Mouse (Mus musculus): Measurements from ENCODE around the gene Abca1.

Gene Abca1

DNA sequence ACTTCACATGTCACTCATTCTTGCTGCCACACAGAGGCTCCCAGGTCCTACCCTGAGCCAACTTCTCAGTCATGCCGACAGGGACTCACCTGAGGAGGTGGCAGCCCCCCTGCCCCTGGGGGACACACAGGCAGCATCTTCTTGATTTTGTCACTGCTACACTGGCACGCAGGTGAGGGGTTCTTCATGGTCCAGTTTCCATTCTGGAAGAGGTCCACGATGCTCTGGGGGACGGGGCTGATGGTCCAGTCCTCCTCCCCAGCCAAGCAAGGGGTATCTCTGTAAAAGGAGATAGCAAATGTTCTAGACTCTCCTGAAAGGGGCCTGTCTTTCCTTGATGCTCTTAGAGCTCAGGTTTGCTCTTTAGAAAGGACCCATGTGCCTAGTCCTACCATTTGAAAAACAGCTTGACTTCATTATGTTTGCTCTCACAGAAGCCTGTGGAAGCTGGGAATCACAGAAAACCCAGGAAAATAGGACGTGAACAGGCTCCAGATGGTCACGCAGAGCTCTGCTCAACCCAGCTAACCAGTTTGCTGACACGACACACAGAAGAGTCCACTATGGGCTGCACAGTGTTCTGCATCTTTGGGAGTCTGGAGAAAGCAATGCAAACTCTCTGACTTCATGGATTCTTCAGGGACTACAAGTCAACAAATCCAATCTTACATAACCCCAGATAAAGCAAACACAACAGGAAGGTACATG is 97.2 kb downstream of the Abca1 start:
- ChIA-PET POLR2A (no interaction called here), CTCF (interaction anchor here in 1 of 4 experiments (0.6 kb wide), 1 partner anchor 431 kb away, joined by 3 read pairs; no protein-coding TSS in a partner anchor)

DNA sequence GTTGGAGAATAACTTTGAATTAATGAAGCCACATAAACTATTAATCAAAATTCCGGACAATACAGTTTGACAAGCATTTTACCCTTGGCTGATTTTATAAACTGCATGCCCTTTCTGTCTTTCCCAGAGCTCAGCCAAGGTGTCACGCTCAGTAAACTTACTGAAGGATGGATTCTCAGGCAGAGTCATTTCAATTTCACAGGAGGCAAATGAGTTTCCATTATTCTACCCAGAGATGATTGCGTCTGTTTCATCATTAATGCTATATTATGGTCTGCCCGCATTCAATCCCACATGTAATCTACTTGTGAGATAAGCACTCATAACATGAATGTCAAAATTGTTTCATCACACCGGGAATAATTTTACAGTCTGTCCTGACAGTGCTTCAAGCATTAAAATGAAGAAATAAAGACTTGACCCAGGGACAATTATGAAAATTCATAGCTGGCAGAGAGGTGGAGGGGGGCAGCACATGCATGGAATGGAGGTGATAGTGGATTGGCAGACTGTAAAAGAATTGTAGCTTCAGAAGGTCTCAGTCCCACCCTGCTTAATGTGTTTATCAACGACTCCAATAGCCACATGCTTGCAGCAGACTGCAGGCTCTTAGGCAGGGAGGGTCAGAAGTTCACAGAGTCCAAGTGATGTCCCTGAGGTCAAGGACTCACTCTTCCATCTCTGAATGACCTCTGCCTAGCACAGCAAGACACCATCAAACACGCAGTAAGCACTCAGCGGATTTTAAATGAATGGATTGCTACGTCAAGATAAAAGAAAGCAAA is 113.3 kb downstream of the Abca1 start:
- CTCF ChIA-PET = no interaction called here
- POLR2A ChIA-PET = interaction anchor here in 1 of 4 experiments (0.6 to 0.9 kb wide), 2 partner anchors 19 to 508 kb away, joined by 3 read pairs; no protein-coding TSS in a partner anchor

GRCm38 (mm10) chr4:53045807-53046206 is 113.9 kb downstream of the Abca1 start:
- ChIA-PET CTCF (no interaction called here), POLR2A (interaction anchor here in 1 of 4 experiments (0.9 kb wide), 1 partner anchor 19 kb away, joined by 3 read pairs; no protein-coding TSS in a partner anchor)

GRCm38 (mm10) chr4:53043819-53044218 is 115.9 kb downstream of the Abca1 start:
- CTCF ChIA-PET = no interaction called here
- POLR2A ChIA-PET = interaction anchor here in 1 of 4 experiments (0.6 kb wide), 1 partner anchor 42 kb away, joined by 3 read pairs; no protein-coding TSS in a partner anchor

DNA sequence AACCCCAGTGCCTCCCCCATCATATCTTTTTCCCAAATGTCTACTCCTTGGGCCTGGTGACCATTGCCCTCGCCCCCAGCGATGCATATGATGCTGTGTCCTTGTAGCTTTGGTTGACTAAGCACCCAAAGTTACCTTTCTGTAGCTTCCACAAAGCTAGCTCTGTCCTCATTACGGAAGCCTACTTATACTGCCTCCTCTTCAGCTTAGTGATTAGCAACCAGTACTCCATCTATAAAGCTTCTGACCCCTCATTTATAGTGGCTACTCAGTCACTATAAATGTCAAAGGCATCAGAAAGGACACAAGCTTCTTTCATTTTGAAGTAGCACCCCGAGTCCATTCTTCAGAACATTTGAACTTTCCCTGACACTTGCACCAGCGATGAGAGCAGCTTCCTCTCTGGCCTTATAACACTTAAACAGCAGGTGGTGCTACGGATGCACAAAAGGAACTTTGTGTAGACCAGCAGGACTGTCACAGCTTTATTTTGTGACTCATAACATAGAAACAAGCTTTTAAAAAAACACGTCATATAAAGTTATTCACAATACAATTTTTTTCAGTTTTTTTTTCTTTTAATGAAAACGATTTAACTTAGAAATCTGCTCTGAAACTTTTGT is 129.3 kb downstream of the Abca1 start:
- POLR2A ChIA-PET = no interaction called here
- CTCF ChIA-PET = interaction anchor here in 3 of 4 experiments (0.5 to 1.1 kb wide), 5 partner anchors 10 to 564 kb away, joined by 3 to 7 read pairs (median 4); no protein-coding TSS in a partner anchor

- CTCF ChIA-PET = no interaction called here
- POLR2A ChIA-PET = interaction anchor here in 1 of 4 experiments (0.6 kb wide), 1 partner anchor 609 kb away, joined by 3 read pairs; no protein-coding TSS in a partner anchor
Measured at GRCm38 (mm10) chr4:53027811-53028210, 131.9 kb downstream of the Abca1 start.

- ChIA-PET CTCF (interaction anchor here in 1 of 4 experiments (0.6 kb wide), 1 partner anchor 1993 kb away, joined by 3 read pairs; no protein-coding TSS in a partner anchor), POLR2A (interaction anchor here in 2 of 4 experiments (0.6 to 0.9 kb wide), 3 partner anchors 12 to 128 kb away, joined by 3 to 5 read pairs (median 3); no protein-coding TSS in a partner anchor)
Measured at GRCm38 (mm10) chr4:53024397-53024796, 135.3 kb downstream of the Abca1 start.

- POLR2A ChIA-PET = interaction anchor here in 2 of 4 experiments (0.6 to 1.5 kb wide), 2 partner anchors 12 to 17 kb away, joined by 3 to 6 read pairs; partner anchors contain the start of gene Nipsnap3b (in 1 of the 2)
- CTCF ChIA-PET = no interaction called here
Measured at GRCm38 (mm10) chr4:53023189-53023925, 136.3 kb downstream of the Abca1 start.

DNA sequence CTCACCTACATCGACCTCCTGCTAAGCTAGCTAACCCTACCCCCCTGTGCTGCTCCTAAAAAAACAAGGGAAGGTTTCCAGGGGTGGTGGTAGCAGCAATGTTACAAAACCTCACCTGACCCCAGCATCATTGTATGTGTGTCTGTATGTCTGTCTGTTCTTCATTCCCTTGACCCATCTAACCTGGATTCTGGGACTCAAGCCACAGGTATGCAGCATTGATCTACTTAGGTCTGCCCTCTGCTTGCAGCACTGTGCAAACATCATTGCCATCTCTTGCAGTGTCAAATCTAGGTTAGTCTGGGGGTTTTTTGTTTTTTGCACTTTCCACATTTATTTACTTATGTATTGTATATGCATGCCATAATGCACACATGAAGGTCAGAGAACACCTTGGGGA is 141.3 kb downstream of the Abca1 start:
- POLR2A ChIA-PET = no interaction called here
- CTCF ChIA-PET = no interaction called here

DNA sequence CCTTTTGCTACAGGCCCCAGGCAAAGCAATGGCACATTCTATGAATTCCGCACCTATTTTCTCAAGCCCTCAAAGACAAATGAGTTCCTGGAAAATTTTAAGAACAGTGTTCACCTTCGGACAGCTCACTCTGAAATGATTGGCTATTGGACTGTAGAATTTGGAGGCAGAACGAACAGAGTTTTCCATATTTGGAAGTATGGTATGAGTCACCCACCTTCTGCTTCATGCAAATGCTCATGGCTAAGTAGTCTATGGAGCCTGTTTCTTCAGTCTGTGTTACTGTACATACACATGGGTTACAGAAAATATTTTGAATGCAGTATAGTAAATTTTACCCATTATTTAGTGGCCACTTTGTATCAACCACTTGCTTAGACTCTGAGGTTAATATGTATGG is 144.7 kb downstream of the Abca1 start:
- ChIA-PET POLR2A (no interaction called here), CTCF (no interaction called here)

GRCm38 (mm10) chr4:53014421-53014820 is 145.3 kb downstream of the Abca1 start:
- ChIA-PET POLR2A (no interaction called here), CTCF (no interaction called here)

- ChIA-PET CTCF (interaction anchor here in 2 of 4 experiments (0.6 to 0.7 kb wide), 4 partner anchors 27 to 940 kb away, joined by 3 to 6 read pairs (median 3); no protein-coding TSS in a partner anchor), POLR2A (interaction anchor here in 3 of 4 experiments (0.5 to 1.6 kb wide), 15 partner anchors 9 to 1554 kb away, joined by 3 to 7 read pairs (median 3); partner anchors contain the start of gene Abca1 (in 1 of the 3))
Measured at GRCm38 (mm10) chr4:53011732-53012361, 147.8 kb downstream of the Abca1 start, which contains the start of gene Nipsnap3b. TSS of gene Nipsnap3b (plus strand) at chr4:53011880.

GRCm38 (mm10) chr4:53009871-53010270 is 149.8 kb downstream of the Abca1 start:
- ChIA-PET CTCF (no interaction called here), POLR2A (interaction anchor here in 1 of 4 experiments (1.5 kb wide), 1 partner anchor 21 kb away, joined by 3 read pairs; the partner anchor contains the start of gene Nipsnap3a)

DNA sequence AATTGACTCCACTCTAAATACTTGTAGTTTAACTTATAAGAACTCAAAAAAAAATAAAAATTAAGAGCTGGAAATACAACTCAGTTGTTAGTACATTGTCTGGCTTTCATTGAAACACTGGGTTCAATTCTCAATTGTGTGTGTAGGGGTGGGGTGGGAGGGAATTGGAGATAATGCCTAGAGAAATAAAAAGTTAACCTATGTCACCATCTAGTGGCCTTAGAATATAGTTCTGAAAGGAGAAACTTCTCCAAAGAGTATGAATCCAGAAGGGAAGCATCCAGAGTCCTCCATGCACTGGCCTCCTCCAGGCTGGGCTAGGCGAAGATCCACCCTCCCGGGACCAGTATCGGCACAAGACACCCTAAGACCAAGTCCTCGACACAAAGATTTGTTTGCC is 150.5 kb downstream of the Abca1 start:
- ChIA-PET POLR2A (interaction anchor here in 1 of 4 experiments (0.7 kb wide), 1 partner anchor 544 kb away, joined by 3 read pairs; no protein-coding TSS in a partner anchor), CTCF (interaction anchor here in 1 of 4 experiments (0.6 kb wide), 1 partner anchor 534 kb away, joined by 3 read pairs; no protein-coding TSS in a partner anchor)

DNA sequence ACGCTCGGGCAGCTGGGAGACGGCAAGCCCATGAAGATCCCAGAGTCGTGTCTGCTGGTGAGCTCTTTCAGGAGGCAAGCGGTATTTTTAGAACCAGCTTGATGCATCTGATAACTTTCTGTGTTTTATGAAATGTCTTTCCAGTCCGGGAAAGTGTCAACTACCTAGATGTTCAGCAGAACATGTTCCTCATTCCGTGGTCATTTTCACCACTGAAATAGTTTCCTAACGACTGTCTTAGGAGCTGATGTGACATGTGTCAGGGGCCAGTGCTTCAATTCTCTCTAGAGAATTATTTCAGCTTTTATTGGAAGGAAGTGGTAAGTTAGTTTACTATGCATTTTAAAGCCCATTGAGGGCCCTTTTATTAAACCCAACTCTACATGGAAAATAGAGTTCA is 159.5 kb downstream of the Abca1 start:
- POLR2A ChIA-PET = no interaction called here
- CTCF ChIA-PET = no interaction called here

GRCm38 (mm10) chr4:52999449-52999848 is 160.2 kb downstream of the Abca1 start:
- POLR2A ChIA-PET = no interaction called here

DNA sequence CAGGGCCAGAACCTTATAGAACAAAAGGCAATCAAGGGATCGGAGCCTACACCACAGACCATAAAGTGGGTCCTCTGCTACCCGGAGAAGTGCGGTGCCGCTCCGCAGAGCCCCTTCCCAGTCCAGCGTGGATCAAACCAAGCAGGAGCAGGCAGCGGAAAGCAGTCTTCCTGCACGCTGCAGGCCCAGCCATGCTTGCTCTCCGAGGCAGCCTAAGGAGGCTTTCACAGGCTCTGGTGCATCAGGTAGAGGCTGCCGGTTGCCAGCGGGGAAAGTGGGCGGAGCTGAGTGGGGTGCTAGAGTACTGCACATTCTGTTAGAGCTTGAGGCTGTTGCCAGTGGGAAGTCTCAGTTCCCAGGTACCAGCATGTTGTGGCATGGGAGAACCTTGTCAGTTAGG is 170.4 kb downstream of the Abca1 start, which contains the start of gene Nipsnap3a:
Gene Nipsnap3a, plus strand, starts transcription at position 25 of the 400 bp plus-strand sequence.
- ChIA-PET CTCF (interaction anchor here in 1 of 4 experiments (0.6 kb wide), 1 partner anchor 177 kb away, joined by 5 read pairs; no protein-coding TSS in a partner anchor), POLR2A (interaction anchor here in 1 of 4 experiments (1.0 kb wide), 1 partner anchor 21 kb away, joined by 3 read pairs; no protein-coding TSS in a partner anchor)

More at GRCm38 (mm10) chr4:52999449-52999848, 160.2 kb downstream of the Abca1 start:
- CTCF ChIA-PET = interaction anchor here in 1 of 4 experiments (0.6 kb wide), 1 partner anchor 59 kb away, joined by 4 read pairs; no protein-coding TSS in a partner anchor
